Mouse (Mus musculus) CH12.LX (cell line): ENCODE results near the gene Mgat5.

Experiments used
- CHD2 ChIP-seq: IDR thresholded peaks from 2 replicates; pipeline ENCODE4 v1.6.1; 2011; ENCODE audit warnings: low read length, improper control_type of control experiment
- CTCF ChIP-seq, 2 experiments: IDR thresholded peaks in 1 of 2; conservative IDR thresholded peaks in 1 of 2; 2 replicates each; pipeline ENCODE4 v1.5.1; 2011 to 2012; ENCODE audit warnings: low read depth in 2 of 2, low read length in 2 of 2, improper control_type of control experiment in 1 of 2, inconsistent platforms in 1 of 2, mild to moderate bottlenecking in 1 of 2, moderate library complexity in 1 of 2
- ELF1 ChIP-seq: IDR thresholded peaks from 2 replicates; pipeline ENCODE4 v1.6.1; 2014; ENCODE audit warnings: low read depth, mild to moderate bottlenecking, inconsistent platforms, low read length, improper control_type of control experiment
- EP300 ChIP-seq: IDR thresholded peaks from 2 replicates; pipeline ENCODE4 v1.6.1; 2011; ENCODE audit warnings: low read length, improper control_type of control experiment
- MAFK ChIP-seq: IDR thresholded peaks from 2 replicates; pipeline ENCODE4 v1.6.1; 2011; ENCODE audit warnings: low read length, improper control_type of control experiment; ENCODE audit not compliant: insufficient replicate concordance
- MAZ ChIP-seq: IDR thresholded peaks from 2 replicates; pipeline ENCODE4 v1.6.1; 2012; ENCODE audit warnings: low read depth, mild to moderate bottlenecking, inconsistent platforms, low read length, improper control_type of control experiment, moderate library complexity
- MEF2A ChIP-seq: IDR thresholded peaks from 2 replicates; pipeline ENCODE4 v1.6.1; 2014; ENCODE audit warnings: low read depth, mild to moderate bottlenecking, inconsistent platforms, low read length, improper control_type of control experiment, borderline replicate concordance
- POLR2A ChIP-seq: IDR thresholded peaks from 2 replicates; pipeline ENCODE4 v1.6.1; 2011; ENCODE audit warnings: low read depth, mild to moderate bottlenecking, improper control_type of control experiment, low read length
- RAD21 ChIP-seq: IDR thresholded peaks from 2 replicates; pipeline ENCODE4 v1.6.1; 2011; ENCODE audit warnings: low read depth, mild to moderate bottlenecking, low read length, improper control_type of control experiment, moderate library complexity
- RCOR1 ChIP-seq: conservative IDR thresholded peaks from 2 replicates; pipeline ENCODE4 v1.6.1; 2012; ENCODE audit warnings: low read depth, mild to moderate bottlenecking, inconsistent platforms, low read length, improper control_type of control experiment
- TCF12 ChIP-seq: IDR thresholded peaks from 2 replicates; pipeline ENCODE4 v1.6.1; 2014; ENCODE audit warnings: low read depth, mild to moderate bottlenecking, inconsistent platforms, low read length, improper control_type of control experiment
- USF2 ChIP-seq: conservative IDR thresholded peaks from 2 replicates; pipeline ENCODE4 v1.6.1; 2011; ENCODE audit warnings: low read depth, low read length, improper control_type of control experiment
- ZNF384 ChIP-seq: IDR thresholded peaks from 2 replicates; pipeline ENCODE4 v1.6.1; 2012; ENCODE audit warnings: low read depth, low read length, improper control_type of control experiment, inconsistent platforms

- TF ChIP-seq CTCF (conservative IDR thresholded peaks at IDR 0.05 in 1 of 2, IDR thresholded peaks at IDR 0.05 in 1 of 2; ENCODE audit: low read depth in 2 of 2, low read length in 2 of 2): no peak
- peak; percentile 82 for TF ChIP-seq ZNF384
- peak; percentile 77 for TF ChIP-seq MAFK
- 0 out of 2 replicates have a peak, but pooled peaks have one; percentile 10 for TF ChIP-seq RCOR1
- TF ChIP-seq CHD2: peak; percentile 52; the same call in 1 of the 2 replicates
- TF ChIP-seq EP300: peak; percentile 93
- peak; percentile 39 for TF ChIP-seq POLR2A
- peak; percentile 94 for TF ChIP-seq MAZ
- TF ChIP-seq RAD21: no peak
- no peak; the same call in 1 of the 2 replicates for TF ChIP-seq USF2
- peak; percentile 97 for TF ChIP-seq TCF12
- TF ChIP-seq MEF2A: peak; percentile 92
- TF ChIP-seq ELF1: no peak
These were observed 309.7 kb downstream of the Mgat5 start for GRCm38 (mm10) chr1:127514479-127514878.
